Comparison of ENCODE assay signal across 9 mouse cellular contexts in genomic region chr9:91361856-91362601, GRCm38 (mm10). TPM values are rescaled to one million over a fixed set of nuclear protein-coding genes. Genes with fewer than 3 reads are reported as not detected.
DNase-seq lines count a peak whose midpoint lies in the region; ATAC-seq lines count a peak whose summit lies in the region.
"Had no signal": no experiment of that assay in that cellular context is flagged by ENCODE, and none has a peak within 500 bp of the region (broad histone marks: within the 10 kb centered on the region; RNA-seq: fewer than 3 reads in every experiment).

Gene Zic4 (plus strand): TSS chr9:91362413.

- H3K4me1 ChIP-seq in hindbrain, embryonic 16.5 days (ENCODE audit: control insufficient read depth, insufficient read depth, low read depth, low read length) = no peaks in the 10 kb centered on the region
- H3K4me1 ChIP-seq in midbrain, embryonic 13.5 days (replicated peaks) = peaks cover 13% of the 10 kb centered on the region

- peak within 1 kb of the TSS; percentile 94 for H3K27ac ChIP-seq in hindbrain, embryonic 16.5 days (ENCODE audit: low read depth, low read length)
- peak within 1 kb of the TSS; percentile 94 for H3K27ac ChIP-seq in midbrain, embryonic 13.5 days

- peak within 1 kb of the TSS; percentile 80 for H3K9ac ChIP-seq in hindbrain, embryonic 16.5 days (ENCODE audit: low read depth, low read length)
- peak within 1 kb of the TSS; percentile 98 for H3K9ac ChIP-seq in midbrain, embryonic 13.5 days (replicated peaks)

- no peaks in the 10 kb centered on the region for H3K9me3 ChIP-seq in hindbrain, embryonic 16.5 days (ENCODE audit: control insufficient read depth, low read length)
- H3K9me3 ChIP-seq in midbrain, embryonic 13.5 days = no peaks in the 10 kb centered on the region

- peak within 1 kb of the TSS; percentile 52 for H3K4me2 ChIP-seq in hindbrain, embryonic 16.5 days (ENCODE audit: low read length)
- peak within 1 kb of the TSS; percentile 55 for H3K4me2 ChIP-seq in midbrain, embryonic 13.5 days (replicated peaks)

- peaks cover 13% of the 10 kb centered on the region for H3K27me3 ChIP-seq in hindbrain, embryonic 16.5 days (replicated peaks; ENCODE audit: control insufficient read depth, insufficient read depth, low read length)
- H3K27me3 ChIP-seq in midbrain, embryonic 13.5 days = peaks cover 50% of the 10 kb centered on the region

- WGBS in hindbrain, embryonic 16.5 days = 2% methylated on average over 45 of the region's 45 CpGs
- WGBS in midbrain, embryonic 13.5 days = under 1% methylated on average over 45 of the region's 45 CpGs

- DNase-seq in frontal cortex, adult 2 months (ENCODE audit: extremely low spot score in 1 of 2, low spot score in 1 of 2) = no peak
- peak; percentile 81 for DNase-seq in embryo, embryonic 9.5 days (ENCODE audit: extremely low spot score)
- no peak for DNase-seq in layer of hippocampus, adult 9-10 months (ENCODE audit: low spot score)
- DNase-seq in urinary bladder, adult 2 months (ENCODE audit: low spot score) = no peak

- peak within 1 kb of the TSS; percentile 62 for H3K4me3 ChIP-seq in hindbrain, embryonic 16.5 days (ENCODE audit: low read length)
- peak within 1 kb of the TSS; percentile 72 for H3K4me3 ChIP-seq in midbrain, embryonic 13.5 days (replicated peaks)

- ATAC-seq in frontal cortex, adult (ENCODE audit: low TSS enrichment) = no peak; the same call in 1 of the 2 replicates
- ATAC-seq in CD4-positive, CD25-positive, alpha-beta regulatory T cell, adult 4 months = peak; percentile 68
- peak; percentile 24; the same call in 1 of the 2 replicates for ATAC-seq in hindbrain, embryonic 16.5 days
- peak; percentile 77 for ATAC-seq in midbrain, embryonic 13.5 days

- H3K36me3 ChIP-seq in hindbrain, embryonic 16.5 days (ENCODE audit: control insufficient read depth, insufficient read depth, low read length) = no peaks in the 10 kb centered on the region
- no peaks in the 10 kb centered on the region for H3K36me3 ChIP-seq in midbrain, embryonic 13.5 days

RNA-seq across cellular contexts. Expression of gene Zic4, which starts in this region (rescaled TPM):
- polyA plus RNA-seq in frontal cortex, adult 2 months (2012; rRNA removed) = 9.9 and 10.3 TPM in 2 replicates
- polyA plus RNA-seq in CD4-positive, CD25-positive, alpha-beta regulatory T cell, adult 4 months (2017; shearing (Covaris generic)) = under 1 TPM in 1 of 2 experiments, not detected in 1; 0.24 TPM
- 62.4 and 67.4 TPM in 2 replicates for polyA plus RNA-seq in hindbrain, embryonic 16.5 days (2015; fragmentation: Nextera tagmentation; extraction: Ambion mirVana)
- polyA plus RNA-seq in midbrain, embryonic 13.5 days (2015; fragmentation: Nextera tagmentation; extraction: Ambion mirVana) = 53.2 and 56.6 TPM in 2 replicates
- polyA plus RNA-seq in urinary bladder, adult 2 months (2012; rRNA removed) = 0.01 TPM in 1 of 2 replicates, not detected in the other
- polyA plus RNA-seq: gonadal fat pad, adult 2 months had no signal

Comparison
In these comparisons a context has a peak if more than half of its experiments do, and no peak if none do; other contexts are left out.
1. Peak in ATAC-seq in CD4-positive, CD25-positive, alpha-beta regulatory T cell, adult 4 months; RNA of the gene not detected or under 1 TPM.